Mouse (Mus musculus) cerebellum, adult 9-10 months (tissue): Measurements from ENCODE around the gene Pam16.
A peak's percentile ranks its signal among the peaks of the same experiment; 100 is the strongest.

Experiments
- DNase-seq: peaks from one replicate; pipeline ENCODE4 v3.0.0; 2022

The Pam16 gene

GRCm38 (mm10) chr16:4645867-4646266 is 21.1 kb upstream of the Pam16 start:
- DNase-seq: no peak

DNA sequence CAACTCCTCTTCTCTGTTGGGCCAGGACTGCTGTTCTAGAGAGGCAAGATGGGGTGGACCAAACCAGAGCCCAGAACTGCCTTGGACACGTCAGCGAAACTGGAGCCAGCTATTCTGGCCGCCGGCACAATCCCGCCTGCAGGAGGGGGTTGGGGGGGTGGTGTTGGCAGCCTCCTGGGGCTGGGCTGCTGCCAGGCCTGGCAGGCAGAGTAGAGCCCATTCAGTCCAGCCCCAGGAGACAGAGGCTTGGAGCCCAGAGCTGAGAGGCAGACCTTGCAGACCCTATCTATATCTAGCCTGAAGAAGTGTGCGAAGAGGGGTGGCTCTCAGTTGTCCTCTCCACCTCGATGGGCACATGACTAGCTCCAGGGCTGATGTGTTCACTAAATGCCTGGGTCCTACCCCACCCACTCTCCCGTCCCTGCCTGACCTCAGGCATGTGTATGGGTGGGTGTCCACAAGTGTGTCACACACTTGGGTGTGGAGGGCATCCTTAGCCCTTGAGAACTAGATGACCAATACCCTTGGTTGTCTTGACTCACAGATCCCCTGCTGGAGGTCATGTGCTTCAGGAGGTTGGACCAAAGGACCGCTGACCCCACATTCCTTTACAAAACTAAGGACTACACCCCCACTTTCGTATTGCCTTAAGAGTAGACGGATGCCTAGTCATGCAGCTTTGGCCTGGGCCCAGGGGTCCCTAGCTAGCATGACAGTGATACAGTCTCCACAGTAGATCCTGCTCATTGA is 19.1 kb upstream of the Pam16 start:
- peak; percentile 79 for DNase-seq

GRCm38 (mm10) chr16:4642937-4643336 is 18.1 kb upstream of the Pam16 start:
- DNase-seq: no peak

GRCm38 (mm10) chr16:4642190-4642589 is 17.4 kb upstream of the Pam16 start:
- no peak for DNase-seq

DNA sequence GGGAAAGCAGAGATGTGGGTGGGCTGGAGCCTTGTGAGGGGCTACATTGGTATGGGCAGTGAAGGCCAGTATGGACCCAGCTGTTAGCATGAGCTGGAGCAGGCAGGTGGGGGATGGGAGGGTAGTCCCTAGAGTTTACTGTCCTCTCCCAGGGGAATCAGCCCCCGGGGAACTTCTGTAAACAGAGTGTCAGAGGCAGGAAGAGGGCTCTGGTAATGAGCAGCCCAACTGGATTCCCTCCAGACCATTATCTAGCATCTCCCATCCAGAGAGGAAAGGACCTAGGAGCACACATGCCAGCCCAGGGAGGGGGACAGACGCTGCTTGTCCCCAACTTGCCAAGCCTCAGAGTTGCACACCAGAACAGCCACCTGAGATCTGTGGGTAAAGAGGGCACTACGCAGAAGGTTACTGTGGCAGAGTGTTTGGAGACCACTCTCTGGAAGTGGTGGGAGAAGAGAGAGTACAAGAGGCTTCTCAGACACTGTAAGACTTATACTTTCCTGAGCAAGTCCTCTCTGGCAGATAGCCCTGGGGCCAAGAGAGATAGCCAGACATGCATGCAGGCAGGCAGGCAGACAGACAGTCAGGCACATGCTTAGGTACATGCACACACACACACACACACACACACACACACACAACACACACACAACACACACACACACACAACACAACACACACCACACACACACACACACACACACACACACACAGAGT is 16.5 kb upstream of the Pam16 start:
- DNase-seq: no peak

DNA sequence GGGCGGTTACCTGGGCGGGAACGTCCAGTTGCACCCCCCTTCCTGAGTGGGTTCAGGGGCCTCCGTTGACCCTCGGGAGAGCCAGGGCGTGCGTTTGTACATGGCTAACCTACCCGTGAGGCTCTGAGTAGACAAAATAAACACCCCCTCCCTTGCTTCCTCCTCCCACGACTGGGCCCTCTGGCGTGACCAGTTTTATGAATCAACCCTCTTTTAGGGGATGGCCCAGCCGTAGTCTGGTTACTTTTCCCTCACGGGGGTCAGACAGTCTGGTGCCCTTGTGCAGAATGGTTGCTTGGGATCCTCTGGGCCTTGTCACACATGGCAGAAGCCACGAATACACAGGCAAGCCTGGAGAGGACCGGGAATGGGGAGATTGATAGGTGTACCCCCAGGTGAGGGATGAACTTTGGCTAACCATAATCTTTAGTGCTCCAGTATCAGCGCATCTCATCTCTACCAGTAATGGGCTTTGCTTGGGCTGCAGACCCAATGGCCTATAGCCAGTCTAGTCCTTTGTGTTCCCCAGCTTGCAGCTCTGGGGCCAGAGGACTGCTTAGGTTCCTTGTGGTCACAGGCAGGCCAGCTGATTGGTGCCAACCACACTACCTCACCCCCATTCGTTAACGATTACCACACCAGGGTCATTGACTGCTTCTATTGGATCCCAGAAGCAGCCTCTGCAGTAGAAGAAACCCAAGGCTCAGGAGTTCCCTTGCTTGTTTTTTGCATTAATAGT is 15.6 kb upstream of the Pam16 start:
- DNase-seq: no peak

DNA sequence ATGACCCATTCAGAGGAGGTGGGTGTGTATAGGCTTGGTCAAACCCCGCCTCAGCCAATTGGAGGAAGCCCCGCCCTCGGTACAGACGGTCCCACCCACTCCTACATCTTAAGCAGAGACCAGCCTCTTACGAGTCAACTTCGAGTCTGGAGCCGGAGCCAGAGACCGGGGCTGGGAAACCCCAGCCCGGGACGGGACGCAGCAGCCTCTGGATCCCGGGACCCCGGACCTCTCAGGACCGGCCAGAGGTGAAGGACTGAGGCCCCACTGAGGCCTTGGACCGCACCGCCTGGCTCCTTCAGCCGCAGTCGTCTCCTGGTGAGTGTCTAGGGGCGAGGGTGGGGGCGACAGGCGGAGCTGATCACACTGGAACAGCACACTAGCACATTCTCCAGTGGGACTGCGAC is 15.0 kb upstream of the Pam16 start, which contains the start of the genes Vasn and Dnaja3:
Vasn (plus strand) TSS at position 111 of the 407 bp plus-strand sequence.
Dnaja3 (plus strand) TSS at position 159 of the 407 bp plus-strand sequence.
- DNase-seq: no peak

GRCm38 (mm10) chr16:4638891-4639390 is 14.2 kb upstream of the Pam16 start:
- no peak for DNase-seq

- DNase-seq: no peak
These were observed 11.0 kb upstream of the Pam16 start for GRCm38 (mm10) chr16:4635760-4636159.

GRCm38 (mm10) chr16:4634681-4635080 is 9.9 kb upstream of the Pam16 start:
- no peak for DNase-seq

DNA sequence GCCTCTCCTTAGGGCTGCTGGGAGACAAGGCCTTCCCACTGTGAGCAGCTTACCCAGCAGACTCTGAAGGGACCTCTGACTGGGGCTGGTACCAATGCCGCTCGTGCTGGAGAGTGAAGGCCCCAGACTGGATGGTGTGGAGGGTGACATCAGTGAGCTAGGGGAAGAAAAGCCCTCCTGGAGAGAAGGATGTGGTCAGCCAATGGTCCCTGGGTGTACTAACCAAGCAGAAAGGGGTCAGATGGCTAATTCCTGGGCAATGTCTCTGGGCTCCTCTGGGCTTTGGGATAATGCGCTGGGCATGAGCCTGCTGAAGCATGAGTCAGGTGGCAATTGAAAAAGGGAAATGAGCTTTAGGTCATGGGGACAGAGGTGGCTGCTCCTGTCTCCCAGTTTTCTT is 8.9 kb upstream of the Pam16 start:
- DNase-seq: no peak

DNA sequence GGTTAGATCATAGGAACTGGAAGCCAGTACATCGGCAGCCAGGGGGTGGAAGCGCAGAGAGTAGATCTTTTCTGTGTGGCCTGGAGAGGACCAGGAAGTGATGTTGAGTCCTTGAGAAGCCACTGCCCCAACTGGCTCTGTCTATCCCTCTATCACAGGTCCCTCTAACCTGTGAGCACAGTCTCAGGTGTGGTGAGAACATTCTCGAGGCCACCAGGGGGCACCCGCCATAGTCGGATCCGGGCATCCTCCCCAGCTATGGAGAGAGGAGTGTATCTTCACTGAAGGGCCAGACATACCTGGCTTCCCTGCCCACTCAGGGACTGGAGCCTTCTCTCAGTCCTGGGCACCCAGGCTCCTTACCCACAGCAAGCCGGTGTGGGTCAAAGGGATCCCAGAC is 7.3 kb upstream of the Pam16 start:
- no peak for DNase-seq

DNA sequence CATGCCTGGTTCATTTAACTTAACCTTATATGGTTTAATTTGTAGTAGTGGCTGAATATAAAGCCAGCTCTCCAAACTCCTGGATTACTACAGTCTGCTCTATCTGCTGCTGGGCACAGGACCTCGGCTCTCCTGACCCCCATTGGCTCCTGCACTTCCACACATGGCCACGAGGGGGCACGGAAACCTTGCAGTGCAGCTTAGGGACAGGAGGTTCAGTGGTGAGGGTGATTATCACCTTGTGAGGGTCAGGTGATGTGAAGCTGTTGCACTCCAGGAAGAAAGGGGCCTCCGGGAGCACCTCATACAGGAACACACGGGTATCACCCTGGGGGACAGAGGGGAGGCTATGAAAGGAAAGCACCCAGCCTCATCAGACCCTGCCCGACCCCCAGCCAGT is 5.2 kb upstream of the Pam16 start:
- DNase-seq: peak; percentile 87

- DNase-seq: no peak
These were observed 4.2 kb upstream of the Pam16 start for GRCm38 (mm10) chr16:4628898-4629419.

DNA sequence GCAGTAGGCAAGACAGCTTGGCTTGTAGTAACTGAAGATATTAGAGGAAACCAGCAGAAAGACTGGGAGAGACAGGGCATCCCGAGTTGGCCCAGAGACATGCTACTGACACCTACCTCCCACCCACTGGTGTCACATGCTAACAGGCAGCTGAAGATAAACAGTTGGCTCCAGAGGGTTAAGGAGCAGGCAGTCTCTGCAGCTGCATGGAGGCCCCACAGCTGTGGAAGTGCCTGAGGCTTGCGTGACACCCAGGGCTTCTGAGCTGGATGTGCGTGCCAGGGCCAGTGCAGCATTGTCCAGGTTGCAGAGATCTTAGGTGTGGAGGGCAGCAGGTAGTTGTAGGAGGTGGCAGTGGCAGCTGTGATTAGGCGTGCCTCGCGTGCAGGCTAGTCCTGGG is 2.3 kb upstream of the Pam16 start:
- DNase-seq: no peak

DNA sequence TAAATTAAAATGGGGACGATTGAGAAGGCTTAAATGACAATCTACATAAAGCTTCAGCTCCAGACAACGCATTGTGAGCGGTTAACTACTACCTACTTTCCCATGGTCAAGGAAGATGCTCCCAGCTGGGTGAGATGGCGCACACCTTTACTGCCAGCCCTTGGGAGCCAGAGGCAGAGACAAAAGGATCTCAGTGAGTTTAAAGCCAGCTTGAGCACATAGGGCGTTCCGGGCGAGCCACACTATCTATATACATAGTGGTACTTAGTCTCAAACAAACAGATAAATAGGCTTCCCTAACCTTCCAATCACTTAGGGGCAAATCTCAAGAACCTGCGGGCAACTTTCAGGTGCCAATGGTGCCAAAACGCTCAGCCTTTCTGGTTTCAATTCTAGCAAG is 714 bp downstream of the Pam16 start:
- no peak for DNase-seq

DNA sequence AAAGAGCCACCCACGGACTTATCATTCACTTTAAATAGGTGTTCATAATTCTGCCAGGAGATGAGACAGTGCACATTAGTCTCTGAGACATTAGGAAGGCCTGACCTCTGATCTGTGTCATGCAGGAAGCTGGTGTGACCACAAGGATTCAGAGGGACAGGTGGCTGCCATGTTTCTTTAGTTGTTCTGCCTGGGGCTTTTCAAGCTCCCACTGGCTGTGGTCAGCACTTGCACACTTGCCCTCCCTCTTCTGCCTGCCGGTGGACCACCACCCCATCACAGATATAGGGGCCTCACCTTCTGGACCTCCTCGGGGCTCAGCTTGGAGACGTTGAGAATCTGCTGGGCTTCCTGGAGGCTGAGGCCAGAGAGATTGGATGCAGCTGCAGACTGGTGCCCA is 8.0 kb downstream of the Pam16 start:
- no peak for DNase-seq

DNA sequence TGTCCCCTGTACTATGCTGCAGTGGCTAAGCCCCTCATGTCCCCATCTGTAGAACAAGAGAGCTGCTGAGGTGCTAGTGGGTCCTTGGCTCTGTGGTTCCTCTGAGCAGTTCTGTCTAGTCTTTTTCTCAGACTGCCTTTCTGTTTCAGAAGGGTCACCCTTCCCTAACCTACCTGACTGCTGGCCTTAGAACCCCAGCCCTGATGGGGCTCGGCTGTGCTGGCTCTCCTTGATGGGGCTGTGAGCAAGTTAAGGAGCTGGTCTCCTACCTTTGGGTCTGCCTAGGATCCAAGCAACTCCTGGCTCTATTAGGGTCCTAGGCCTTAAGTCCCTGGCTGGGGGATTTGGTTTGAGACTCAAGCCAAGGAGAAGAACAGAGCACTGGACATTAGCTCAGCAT is 9.5 kb downstream of the Pam16 start:
- no peak for DNase-seq

DNA sequence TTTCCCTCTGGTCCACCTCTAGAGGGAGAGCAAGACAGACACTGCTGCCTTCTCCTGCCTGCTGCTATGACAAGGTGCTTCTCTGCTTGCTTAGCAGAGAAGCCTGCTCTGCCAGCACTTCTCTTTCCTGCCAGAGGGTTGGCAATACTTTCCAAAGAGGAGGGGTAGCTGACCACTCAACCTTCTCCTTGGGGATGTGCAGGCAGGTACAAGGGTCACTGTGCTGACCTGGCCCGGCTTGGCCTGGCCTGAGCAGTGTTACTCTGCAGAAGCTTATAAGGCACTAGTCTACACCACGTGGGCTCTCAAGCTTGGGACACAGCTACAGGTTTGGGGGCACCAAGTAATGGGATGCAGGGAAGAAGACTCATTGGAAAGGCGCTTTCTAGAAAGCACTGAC is 10.1 kb downstream of the Pam16 start:
- DNase-seq: no peak

GRCm38 (mm10) chr16:4613736-4614135 is 11.1 kb downstream of the Pam16 start:
- no peak for DNase-seq

- no peak for DNase-seq
These were observed 13.1 kb downstream of the Pam16 start for GRCm38 (mm10) chr16:4611676-4612075.

DNA sequence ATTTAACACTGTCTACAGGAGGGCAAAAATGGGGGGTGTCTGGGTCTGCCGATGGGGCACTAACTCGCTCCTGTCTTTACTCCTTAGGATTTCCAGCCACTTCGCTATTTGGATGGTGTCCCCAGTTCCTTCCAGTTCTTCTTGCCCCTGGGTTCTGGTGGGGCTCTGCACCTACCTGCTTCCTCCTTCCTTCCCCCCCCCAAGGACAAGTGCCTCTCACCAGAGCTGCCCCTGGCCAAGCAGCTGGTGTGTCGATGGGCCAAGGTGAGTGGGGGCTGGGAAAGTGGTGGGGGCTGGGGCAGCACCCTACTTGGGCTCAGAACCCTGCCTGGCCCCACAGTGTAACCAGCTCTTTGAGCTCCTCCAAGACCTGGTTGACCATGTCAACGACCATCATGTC is 13.6 kb downstream of the Pam16 start:
- DNase-seq: no peak

- DNase-seq: no peak
These were observed 16.2 kb downstream of the Pam16 start for GRCm38 (mm10) chr16:4608532-4609059.
